Mouse (Mus musculus): ENCODE measurements at regions not wholly inside any gene's neighbourhood (a gene's known extent, or its start where the extent isn't known, plus 50 kb on each side); places are given as distances from the start of the nearest gene placed in this dataset.

- TF ChIP-seq ZMIZ1 (IDR thresholded peaks at IDR 0.05; ENCODE audit: low read depth, low read length) (no peak), CTCF (IDR thresholded peaks at IDR 0.05 in 2 of 3, conservative IDR thresholded peaks at IDR 0.05 in 1 of 3; ENCODE audit: control insufficient read depth in 1 of 3, insufficient read depth in 1 of 3, low read depth in 2 of 3, low read length in 3 of 3, poor library complexity in 1 of 3, severe bottlenecking in 1 of 3) (no peak), EP300 (IDR thresholded peaks at IDR 0.05; ENCODE audit: low read depth in 1 of 2, low read length in 2 of 2) (no peak), POLR2A (IDR thresholded peaks at IDR 0.05; ENCODE audit: control insufficient read depth in 1 of 2, insufficient read depth in 1 of 2, low read depth in 1 of 2, low read length in 2 of 2, poor library complexity in 1 of 2) (no peak), ZNF384 (IDR thresholded peaks at IDR 0.05; ENCODE audit: low read depth, low read length) (no peak), SIN3A (IDR thresholded peaks at IDR 0.05; ENCODE audit: low read length) (no peak), MAFK (IDR thresholded peaks at IDR 0.05; ENCODE audit: borderline replicate concordance, low read depth, low read length) (no peak), MAZ (IDR thresholded peaks at IDR 0.05; ENCODE audit: low read depth, low read length) (no peak), KAT2A (conservative IDR thresholded peaks at IDR 0.05; ENCODE audit: low read depth, low read length) (no peak), ETS1 (IDR thresholded peaks at IDR 0.05; ENCODE audit: low read depth, low read length) (no peak)
These were observed 165.2 kb downstream of the Zfp36l1 start for GRCm38 (mm10) chr12:79947574-79947973.
